Mouse (Mus musculus) spleen, adult 12 weeks (tissue): Measurements from ENCODE around the gene Cpsf3.

Experiments
- DNase-seq: peaks from one replicate; pipeline ENCODE4 v3.0.0; 2022; ENCODE audit warnings: low spot score

The Cpsf3 gene

GRCm38 (mm10) chr12:21284761-21285441, at the start of gene Cpsf3:
TSS of gene Cpsf3 (plus strand) at chr12:21285391.
- DNase-seq = no peak

GRCm38 (mm10) chr12:21241965-21242364, 43.2 kb upstream of the Cpsf3 start:
- DNase-seq = no peak

- no peak for DNase-seq
Observed at GRCm38 (mm10) chr12:21244375-21244960, 40.7 kb upstream of the Cpsf3 start.

- no peak for DNase-seq
Observed at GRCm38 (mm10) chr12:21247711-21248392, 37.3 kb upstream of the Cpsf3 start.

- no peak for DNase-seq
Observed at GRCm38 (mm10) chr12:21260494-21261256, 24.5 kb upstream of the Cpsf3 start.

GRCm38 (mm10) chr12:21261521-21261920, 23.7 kb upstream of the Cpsf3 start:
- DNase-seq = no peak

- no peak for DNase-seq
Observed at GRCm38 (mm10) chr12:21263256-21263655, 21.9 kb upstream of the Cpsf3 start.

- DNase-seq = no peak
Observed at GRCm38 (mm10) chr12:21264241-21264640, 20.9 kb upstream of the Cpsf3 start.

- no peak for DNase-seq
Observed at GRCm38 (mm10) chr12:21264970-21265369, 20.2 kb upstream of the Cpsf3 start.

- no peak for DNase-seq
Observed at GRCm38 (mm10) chr12:21265501-21265900, 19.7 kb upstream of the Cpsf3 start.

- DNase-seq = no peak
Observed at GRCm38 (mm10) chr12:21265946-21266783, 19.0 kb upstream of the Cpsf3 start.

GRCm38 (mm10) chr12:21266784-21267098, 18.4 kb upstream of the Cpsf3 start:
- DNase-seq = no peak

- no peak for DNase-seq
Observed at GRCm38 (mm10) chr12:21268083-21268616, 17.0 kb upstream of the Cpsf3 start.

GRCm38 (mm10) chr12:21274446-21274845, 10.7 kb upstream of the Cpsf3 start:
- no peak for DNase-seq

GRCm38 (mm10) chr12:21277352-21277864, 7.8 kb upstream of the Cpsf3 start:
- DNase-seq = no peak

- no peak for DNase-seq
Observed at GRCm38 (mm10) chr12:21285508-21286242, 484 bp downstream of the Cpsf3 start.

- peak; percentile 96 for DNase-seq
Observed at GRCm38 (mm10) chr12:21286243-21286622, 1.0 kb downstream of the Cpsf3 start, which contains the start of gene Itgb1bp1. TSS of gene Itgb1bp1 (minus strand) at chr12:21286284.

GRCm38 (mm10) chr12:21286712-21287650, 1.8 kb downstream of the Cpsf3 start:
- peak; percentile 9 for DNase-seq

GRCm38 (mm10) chr12:21288716-21289395, 3.7 kb downstream of the Cpsf3 start:
- DNase-seq = no peak
